Mouse (Mus musculus) G1E (cell line): Measurements from ENCODE around the gene Bckdk. TPM values are rescaled to one million over a fixed set of nuclear protein-coding genes. Genes with fewer than 3 reads are reported as not detected.

ENCODE experiments used
- ATAC-seq: 2 replicates; pipeline ENCODE4 v1.8.0; 2016; ENCODE audit warnings: mild to moderate bottlenecking; ENCODE audit not compliant: insufficient number of reproducible peaks, poor library complexity, low FRiP score, severe bottlenecking; ENCODE audit errors: extremely low read depth
- DNase-seq: peaks from one replicate; pipeline ENCODE4 v3.0.0; 2012; ENCODE audit warnings: low spot score
- H3K27me3 ChIP-seq: 2 replicates; pipeline ENCODE4 v1.6.1; 2012; ENCODE audit warnings: mild to moderate bottlenecking, low read length, inconsistent platforms; ENCODE audit not compliant: insufficient read depth
- H3K36me3 ChIP-seq: replicated peaks from 2 replicates; pipeline ENCODE3; 2012; ENCODE audit warnings: mild to moderate bottlenecking, inconsistent platforms
- H3K4me1 ChIP-seq: 2 replicates; pipeline ENCODE4 v1.6.1; 2012; ENCODE audit warnings: low read depth, low read length, inconsistent platforms, mixed read lengths; ENCODE audit not compliant: insufficient read depth
- H3K4me3 ChIP-seq: 2 replicates; pipeline ENCODE4 v1.5.1; 2012; ENCODE audit warnings: low read depth, mild to moderate bottlenecking, inconsistent platforms, low read length, moderate library complexity, mixed read lengths
- H3K9me3 ChIP-seq: replicated peaks from 2 replicates; pipeline ENCODE4 v1.6.1; 2012; ENCODE audit warnings: inconsistent platforms
- CTCF ChIP-seq: IDR thresholded peaks from 2 replicates; pipeline ENCODE4 v1.5.1; 2012; ENCODE audit warnings: low read depth, low read length, inconsistent platforms, mixed read lengths
- GATA1 ChIP-seq: IDR thresholded peaks from 2 replicates; pipeline ENCODE4 v1.6.1; 2012; ENCODE audit warnings: borderline replicate concordance, low read length, inconsistent platforms, mixed read lengths
- GATA2 ChIP-seq: IDR thresholded peaks from 2 replicates; pipeline ENCODE4 v1.6.1; 2012; ENCODE audit warnings: low read depth, low read length, inconsistent platforms, borderline replicate concordance
- POLR2AphosphoS5 ChIP-seq: IDR thresholded peaks from 2 replicates; pipeline ENCODE4 v1.6.1; 2012; ENCODE audit warnings: low read depth, low read length, inconsistent platforms; ENCODE audit not compliant: insufficient replicate concordance
- TAL1 ChIP-seq: conservative IDR thresholded peaks from 2 replicates; pipeline ENCODE4 v1.6.1; 2012; ENCODE audit warnings: low read depth, low read length, inconsistent platforms, mixed read lengths
- polyA plus RNA-seq: library from polyadenylated mRNA; stranded (reverse); fragments of >175 nt; gene quantifications from 2 replicates; pipeline ENCODE4 v1.2.3, GENCODE M21; 2012
- total RNA-seq, 2 experiments: library from RNA; stranded (forward) in 1 of 2; stranded (reverse) in 1 of 2; fragments of 200-1000 nt in 1 of 2; fragments of >200 nt in 1 of 2; fragmentation: Nextera tagmentation in 1 of 2; gene quantifications; 2 replicates each; pipeline ENCODE4 v1.2.3; 2014 to 2017

The Bckdk gene
- total and polyA plus RNA-seq, 3 experiments = 40.4 to 134 (median 73.4) TPM

GRCm38 (mm10) chr7:127927726-127928125 lies 23.8 kb downstream of the Bckdk start:
- H3K27me3 ChIP-seq = peaks cover 8% of the 10 kb centered on the region
- H3K36me3 ChIP-seq = peaks cover 54% of the 10 kb centered on the region
- no peak for DNase-seq
- H3K9me3 ChIP-seq = no peaks in the 10 kb centered on the region
- no peak for ATAC-seq
- H3K4me1 ChIP-seq = peaks cover 15% of the 10 kb centered on the region
- H3K4me3 ChIP-seq = no peak overlapping the region
- no peak for TF ChIP-seq CTCF
- no peak for TF ChIP-seq GATA1
- no peak for TF ChIP-seq TAL1
- TF ChIP-seq POLR2AphosphoS5 = no peak
- TF ChIP-seq GATA2 = no peak

DNA sequence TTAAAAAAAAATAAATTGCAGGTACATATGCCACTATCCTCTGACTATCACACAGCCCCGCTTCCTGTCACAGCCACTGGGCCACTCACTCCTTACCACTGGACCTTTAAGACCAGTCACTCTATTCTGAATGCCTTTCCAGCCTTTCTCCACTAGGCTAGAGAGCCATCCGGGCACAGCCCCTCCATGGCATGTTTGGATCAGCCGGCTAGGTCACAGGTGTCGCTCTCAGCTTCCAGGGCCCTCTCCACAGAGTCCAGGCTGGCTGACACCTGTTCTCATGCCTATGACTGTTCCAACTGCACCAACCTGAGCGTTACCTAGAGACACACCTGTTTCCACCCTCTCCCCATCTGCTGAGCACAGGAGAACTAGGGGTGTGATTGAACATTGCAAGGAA lies 24.7 kb downstream of the Bckdk start:
- Histone ChIP-seq H3K9me3 (no peaks in the 10 kb centered on the region), H3K4me3 (no peak overlapping the region), H3K27me3 (peaks cover 8% of the 10 kb centered on the region), H3K4me1 (peaks cover 21% of the 10 kb centered on the region), H3K36me3 (peaks cover 45% of the 10 kb centered on the region)
- TF ChIP-seq TAL1 = no peak
- TF ChIP-seq CTCF = no peak
- TF ChIP-seq GATA2 = no peak
- no peak for TF ChIP-seq GATA1
- no peak for TF ChIP-seq POLR2AphosphoS5
- DNase-seq (no peak), ATAC-seq (no peak)

DNA sequence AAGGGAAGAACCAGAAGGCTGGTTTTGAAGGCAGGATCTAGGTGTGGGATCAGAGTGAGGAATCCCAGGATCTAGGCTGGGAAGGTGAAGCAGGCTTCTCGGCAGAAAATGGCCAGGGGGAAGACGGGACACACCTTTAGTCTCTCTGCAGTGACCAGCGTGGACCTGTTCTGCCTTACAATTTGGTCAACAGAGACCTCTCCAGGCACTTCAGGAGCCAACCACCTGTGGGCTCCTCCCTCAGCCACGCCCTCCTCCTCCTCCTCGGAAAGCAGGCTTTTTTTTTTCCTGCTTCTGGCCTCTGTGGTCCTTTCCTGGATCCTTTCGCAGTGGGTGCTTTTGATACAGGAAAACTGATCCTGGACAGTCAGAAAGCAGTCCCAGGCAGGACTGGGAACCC lies 26.0 kb downstream of the Bckdk start, which contains the start of gene Prss8:
TSS of gene Prss8 (minus strand) at position 182 of the 400 bp plus-strand sequence.
- H3K9me3 ChIP-seq = no peaks in the 10 kb centered on the region
- no peak for DNase-seq
- no peak within 1 kb of the TSS for H3K4me3 ChIP-seq

GRCm38 (mm10) chr7:127930636-127931035 lies 26.8 kb downstream of the Bckdk start:
- Histone ChIP-seq H3K36me3 (peaks cover 25% of the 10 kb centered on the region), H3K4me3 (no peak overlapping the region), H3K27me3 (peaks cover 8% of the 10 kb centered on the region), H3K9me3 (no peaks in the 10 kb centered on the region), H3K4me1 (peaks cover 34% of the 10 kb centered on the region)
- TF ChIP-seq GATA1 (no peak), GATA2 (no peak), POLR2AphosphoS5 (no peak), CTCF (no peak), TAL1 (no peak)
- ATAC-seq = no peak
- no peak for DNase-seq

More for the DNA sequence above, 26.0 kb downstream of the Bckdk start, which contains the start of gene Prss8:
- H3K36me3 ChIP-seq = peaks cover 32% of the 10 kb centered on the region
- TF ChIP-seq GATA1 (no peak), POLR2AphosphoS5 (no peak), CTCF (no peak), TAL1 (no peak), GATA2 (no peak)
- ATAC-seq = no peak
- H3K4me1 ChIP-seq = peaks cover 33% of the 10 kb centered on the region
- H3K27me3 ChIP-seq = peaks cover 8% of the 10 kb centered on the region

DNA sequence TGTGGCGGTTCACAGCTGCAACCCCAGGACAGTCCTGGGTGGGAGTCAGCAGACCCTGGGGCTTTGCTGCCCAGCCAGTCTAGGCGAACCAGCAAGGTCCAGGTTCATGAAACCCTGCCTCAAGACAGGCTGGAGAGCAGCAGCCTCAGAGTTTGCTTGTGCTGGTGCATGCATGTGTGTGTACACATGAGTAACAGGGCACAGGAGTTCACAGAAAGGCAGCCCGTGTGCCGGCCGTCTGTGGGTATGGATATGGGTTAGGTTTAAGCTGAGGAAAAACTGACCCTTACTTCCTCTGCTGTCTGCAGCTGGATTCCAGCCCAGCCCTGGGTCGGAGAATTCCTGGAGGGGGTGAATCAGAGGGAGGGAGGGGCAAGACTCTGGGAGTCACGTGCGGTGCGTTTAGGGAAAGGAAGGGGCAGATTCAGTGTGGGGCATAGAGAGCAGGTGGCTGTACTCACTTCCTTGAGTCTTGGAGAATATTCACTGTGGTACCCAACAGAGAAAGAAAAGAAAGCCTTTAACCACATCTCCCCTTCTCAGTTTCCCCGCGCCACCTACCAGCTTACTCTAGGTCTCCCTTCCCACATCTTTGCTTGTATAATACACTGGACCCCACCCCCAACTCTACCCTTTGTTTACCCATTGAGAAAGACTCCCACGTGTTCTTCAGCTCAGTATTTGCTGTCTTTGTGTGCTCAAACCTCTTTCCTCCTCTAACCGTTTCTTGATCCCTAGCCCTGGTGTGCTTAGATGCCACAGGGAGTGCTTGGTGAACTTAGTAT lies 27.7 kb downstream of the Bckdk start:
- Histone ChIP-seq H3K9me3 (no peaks in the 10 kb centered on the region), H3K4me1 (peaks cover 43% of the 10 kb centered on the region), H3K36me3 (peaks cover 16% of the 10 kb centered on the region), H3K4me3 (no peak overlapping the region), H3K27me3 (peaks cover 13% of the 10 kb centered on the region)
- DNase-seq = no peak
- ATAC-seq = no peak
- TF ChIP-seq CTCF = no peak
- no peak for TF ChIP-seq GATA1
- TF ChIP-seq GATA2 = no peak
- no peak for TF ChIP-seq POLR2AphosphoS5

- Histone ChIP-seq H3K36me3 (peaks cover 7% of the 10 kb centered on the region), H3K4me1 (peaks cover 44% of the 10 kb centered on the region), H3K27me3 (peaks cover 14% of the 10 kb centered on the region), H3K9me3 (no peaks in the 10 kb centered on the region), H3K4me3 (no peak overlapping the region)
- TF ChIP-seq GATA2 = no peak
- no peak for TF ChIP-seq TAL1
- no peak for TF ChIP-seq GATA1
- TF ChIP-seq POLR2AphosphoS5 = no peak
- TF ChIP-seq CTCF = no peak
- no peak for DNase-seq
- ATAC-seq = no peak
These were observed 28.6 kb downstream of the Bckdk start for GRCm38 (mm10) chr7:127932273-127933031.
